1 mouse cellular context compared by ENCODE assay signal in genomic region chr4:119814185-119815132, GRCm38 (mm10).
TF ChIP-seq lines count a peak whose summit lies in the region.

No protein-coding gene starts in this region.

TF ChIP-seq in CH12.LX, 34 proteins besides CTCF, POLR2A, EP300 and RAD21 (continued from another document):
- no peak for TF ChIP-seq POLR2AphosphoS2 (IDR thresholded peaks at IDR 0.05; ENCODE audit: low read depth, low read length)
